Mouse (Mus musculus): ENCODE results near the gene Ccnd3.

Ccnd3 gene

GRCm38 (mm10) chr17:47504941-47505346, at the start of gene Ccnd3:
Gene Ccnd3 (plus strand): TSS chr17:47505051.
- DNase-seq (ENCODE audit: inconsistent age in 2 of 2, low spot score in 1 of 2) = peak; percentile 83 to 92

- no peak for DNase-seq (ENCODE audit: inconsistent age in 2 of 2, low spot score in 1 of 2)
These were observed 46.5 kb upstream of the Ccnd3 start for GRCm38 (mm10) chr17:47458310-47458709.

- no peak for DNase-seq (ENCODE audit: inconsistent age in 2 of 2, low spot score in 1 of 2)
These were observed 45.9 kb upstream of the Ccnd3 start for GRCm38 (mm10) chr17:47458936-47459335.

GRCm38 (mm10) chr17:47459341-47459919, 45.4 kb upstream of the Ccnd3 start:
- no peak for DNase-seq (ENCODE audit: inconsistent age in 2 of 2, low spot score in 1 of 2)

- no peak for DNase-seq (ENCODE audit: inconsistent age in 2 of 2, low spot score in 1 of 2)
These were observed 43.2 kb upstream of the Ccnd3 start for GRCm38 (mm10) chr17:47461688-47462087.

DNA sequence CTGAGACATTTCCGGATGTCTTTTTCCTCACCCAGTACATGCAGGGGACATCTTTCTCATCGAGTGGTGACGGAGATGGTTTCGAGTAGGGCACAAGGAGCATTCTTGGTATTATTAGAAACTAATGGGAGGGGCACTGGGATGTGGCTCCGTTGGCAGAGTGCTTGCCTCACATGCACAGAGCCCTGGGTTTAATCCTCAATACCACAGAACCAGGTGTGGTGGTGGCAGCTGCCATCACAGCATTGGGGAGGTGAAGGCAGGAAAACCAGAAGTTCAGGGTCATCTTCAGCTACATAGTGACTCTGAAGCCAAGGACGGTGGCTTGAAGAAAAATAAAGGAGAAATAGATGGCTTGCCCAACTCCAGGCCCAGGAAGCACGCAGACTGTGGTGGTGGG, 42.6 kb upstream of the Ccnd3 start:
- no peak for DNase-seq (ENCODE audit: inconsistent age in 2 of 2, low spot score in 1 of 2)

DNA sequence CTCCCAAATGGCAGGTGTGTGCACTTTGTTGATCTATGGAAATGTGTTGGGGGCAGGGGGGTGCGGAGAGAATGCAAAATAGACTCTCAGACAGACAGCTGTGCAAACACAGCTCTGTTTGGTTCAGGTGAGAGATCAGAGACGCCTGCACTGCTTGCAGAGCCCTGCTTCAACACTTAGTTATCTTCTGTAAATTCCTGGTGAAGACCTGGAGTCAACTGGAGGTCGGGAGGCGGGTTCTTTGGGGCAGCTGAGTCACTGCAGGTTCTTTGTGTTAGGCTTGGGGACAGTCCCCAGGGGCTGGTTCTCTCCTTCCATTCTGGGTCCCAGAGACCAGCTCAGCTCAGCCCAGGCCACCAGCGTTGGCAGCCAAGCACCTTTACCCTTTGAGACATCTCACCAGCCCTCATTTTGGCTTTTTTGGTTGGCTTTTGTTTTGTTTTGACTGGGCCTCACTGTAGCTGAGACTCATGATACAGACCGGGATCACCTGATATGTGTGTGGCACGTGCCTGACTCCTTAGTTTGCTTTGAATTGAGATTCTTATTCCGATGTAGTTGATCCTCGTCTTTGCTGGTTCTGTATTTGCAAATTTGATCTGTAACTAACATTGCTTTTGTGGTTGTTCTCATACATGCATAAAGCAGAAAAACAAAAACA, 42.0 kb upstream of the Ccnd3 start:
- DNase-seq (ENCODE audit: inconsistent age in 2 of 2, low spot score in 1 of 2) = no peak

DNA sequence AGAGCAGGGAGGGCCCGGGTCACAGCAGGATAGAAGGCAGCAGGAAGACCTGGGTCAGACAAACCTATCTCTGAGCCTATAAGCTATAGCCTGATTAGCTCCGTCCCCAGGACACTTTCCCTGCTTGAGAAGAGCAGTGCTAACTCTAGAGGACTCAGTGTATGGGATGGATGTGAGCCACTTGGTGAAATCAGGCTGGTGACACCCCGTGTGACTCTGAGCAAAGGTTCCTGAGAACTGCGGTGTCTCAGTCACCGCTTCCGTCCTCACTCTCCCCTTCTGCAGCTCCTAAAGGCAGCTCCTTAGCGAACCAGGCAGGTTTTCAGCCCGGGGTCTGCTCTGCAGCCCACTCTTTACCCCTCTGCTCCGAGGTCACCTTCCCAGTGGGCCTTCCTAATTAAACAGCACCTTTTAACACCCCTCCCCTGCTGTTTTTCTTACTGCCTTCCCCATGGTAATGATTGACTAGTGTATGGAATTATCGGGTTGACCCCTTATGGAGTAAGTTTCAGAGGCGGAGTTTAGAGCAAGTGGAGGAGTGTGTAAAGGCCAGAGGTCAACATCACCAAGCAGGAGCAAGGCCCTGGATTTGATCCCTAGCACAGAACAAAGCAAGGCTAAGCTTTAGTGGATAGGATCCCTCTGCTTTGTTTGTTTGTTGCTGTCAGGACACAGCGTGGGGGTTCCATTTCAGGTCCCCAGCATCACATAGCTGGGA, 40.4 kb upstream of the Ccnd3 start:
- no peak for DNase-seq (ENCODE audit: inconsistent age in 2 of 2, low spot score in 1 of 2)

- DNase-seq (ENCODE audit: inconsistent age in 2 of 2, low spot score in 1 of 2) = no peak
These were observed 39.8 kb upstream of the Ccnd3 start for GRCm38 (mm10) chr17:47465016-47465415.

DNA sequence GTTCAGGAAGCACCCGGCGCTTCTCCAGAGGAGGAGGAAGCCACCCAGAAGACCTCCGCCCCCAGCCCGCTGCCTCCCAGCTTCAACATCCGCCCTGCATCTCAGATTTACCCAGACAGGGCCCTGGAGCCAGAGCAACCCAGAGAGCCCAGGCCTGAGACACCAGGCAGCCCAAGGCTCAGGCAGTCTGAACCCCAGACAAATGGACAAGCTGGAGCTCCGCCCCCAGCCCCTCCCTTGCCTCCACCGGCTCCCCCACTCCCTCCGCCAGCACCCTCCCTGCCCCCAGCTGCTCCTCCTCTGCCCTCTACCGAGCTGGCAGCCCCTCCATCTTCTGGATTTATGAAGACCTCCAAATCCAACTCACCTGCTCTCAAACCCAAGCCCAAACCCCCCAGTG, 38.6 kb upstream of the Ccnd3 start:
- no peak for DNase-seq (ENCODE audit: inconsistent age in 2 of 2, low spot score in 1 of 2)

GRCm38 (mm10) chr17:47467659-47468058, 37.2 kb upstream of the Ccnd3 start:
- no peak for DNase-seq (ENCODE audit: inconsistent age in 2 of 2, low spot score in 1 of 2)

GRCm38 (mm10) chr17:47468063-47468462, 36.8 kb upstream of the Ccnd3 start:
- no peak for DNase-seq (ENCODE audit: inconsistent age in 2 of 2, low spot score in 1 of 2)

- no peak for DNase-seq (ENCODE audit: inconsistent age in 2 of 2, low spot score in 1 of 2)
These were observed 36.4 kb upstream of the Ccnd3 start for GRCm38 (mm10) chr17:47468466-47468865.

GRCm38 (mm10) chr17:47469642-47470041, 35.2 kb upstream of the Ccnd3 start:
- DNase-seq (ENCODE audit: inconsistent age in 2 of 2, low spot score in 1 of 2) = no peak

DNA sequence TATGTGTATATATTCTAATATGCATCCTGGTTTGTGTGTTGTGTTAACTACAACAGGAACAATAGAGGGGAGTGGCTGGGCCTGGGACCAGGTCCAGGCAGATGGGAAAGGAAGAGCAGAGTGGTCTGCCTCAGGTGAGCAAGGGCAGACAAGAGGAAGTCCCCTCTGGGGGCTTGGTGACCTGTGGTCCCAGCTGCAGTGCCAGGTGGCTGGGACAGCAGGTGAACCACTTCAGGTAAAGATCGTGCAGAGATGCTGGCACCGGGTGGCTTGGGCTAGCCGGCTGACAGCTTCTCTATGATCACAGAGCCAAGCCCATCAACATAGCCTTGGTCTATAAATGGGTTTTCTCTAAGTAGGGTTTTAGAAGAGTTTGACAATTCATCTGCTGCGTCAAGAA, 34.7 kb upstream of the Ccnd3 start:
- no peak for DNase-seq (ENCODE audit: inconsistent age in 2 of 2, low spot score in 1 of 2)

DNA sequence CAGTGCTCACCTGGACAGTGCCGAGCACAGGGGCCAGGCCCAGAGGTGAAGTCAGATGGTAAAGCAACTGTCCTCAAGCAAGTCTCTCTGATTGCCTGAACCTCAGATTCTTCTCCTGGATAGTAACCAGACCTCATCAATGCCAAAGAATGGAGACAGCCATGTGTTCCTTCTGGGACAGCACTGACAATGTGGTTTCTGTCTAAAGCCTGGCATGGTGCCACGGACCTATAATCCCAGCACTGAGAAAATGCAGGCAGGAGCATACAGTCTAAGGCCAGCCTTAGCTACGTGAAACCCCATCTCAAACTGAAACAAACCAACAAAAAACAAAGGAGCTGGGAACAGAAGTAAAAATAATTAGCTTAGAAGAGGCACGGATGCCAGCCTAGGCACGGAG, 34.2 kb upstream of the Ccnd3 start:
- no peak for DNase-seq (ENCODE audit: inconsistent age in 2 of 2, low spot score in 1 of 2)

DNA sequence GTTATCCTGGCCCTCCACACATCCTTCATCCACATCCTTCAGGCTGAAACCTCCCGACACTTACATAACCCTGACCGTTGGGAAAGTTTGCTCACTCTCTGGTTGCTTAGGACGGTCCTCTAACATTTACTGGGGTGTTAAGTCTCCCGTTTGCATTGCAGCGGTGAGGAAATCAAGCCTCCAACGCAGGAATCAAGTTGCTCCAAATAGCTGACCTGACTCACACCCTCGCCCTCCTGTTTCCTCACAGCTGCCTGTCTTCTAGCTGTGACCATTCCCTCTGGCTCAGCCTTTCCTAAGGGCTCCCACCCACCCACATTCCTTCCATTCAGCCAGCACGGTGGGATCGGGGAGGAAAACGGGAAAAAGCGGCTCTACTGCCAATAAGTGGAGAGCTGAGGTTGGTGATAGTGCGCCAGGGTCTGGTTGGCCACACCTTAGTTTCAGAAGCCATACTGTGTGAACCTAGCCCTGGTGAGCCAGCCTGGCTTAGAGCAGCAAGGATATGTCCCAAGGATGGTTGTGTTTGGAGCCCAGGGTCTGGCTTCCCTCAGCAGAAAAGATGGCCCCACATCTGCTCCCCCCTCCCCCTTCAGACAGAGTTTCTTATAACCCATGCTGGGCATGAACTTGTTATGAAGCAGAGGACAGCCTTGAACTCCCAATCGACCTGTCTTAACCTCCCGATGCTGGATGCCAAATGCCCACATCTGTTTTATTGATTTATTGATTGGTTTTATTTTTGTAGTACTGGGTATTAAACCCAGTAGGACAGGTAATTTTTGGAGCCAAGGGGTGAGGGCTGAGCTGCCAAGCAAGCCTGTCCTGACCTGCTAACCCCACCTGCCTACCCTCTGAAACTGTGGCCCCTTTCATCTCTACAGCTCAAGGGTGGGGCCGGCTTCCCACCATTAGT, 32.2 kb upstream of the Ccnd3 start:
- no peak for DNase-seq (ENCODE audit: inconsistent age in 2 of 2, low spot score in 1 of 2)

DNA sequence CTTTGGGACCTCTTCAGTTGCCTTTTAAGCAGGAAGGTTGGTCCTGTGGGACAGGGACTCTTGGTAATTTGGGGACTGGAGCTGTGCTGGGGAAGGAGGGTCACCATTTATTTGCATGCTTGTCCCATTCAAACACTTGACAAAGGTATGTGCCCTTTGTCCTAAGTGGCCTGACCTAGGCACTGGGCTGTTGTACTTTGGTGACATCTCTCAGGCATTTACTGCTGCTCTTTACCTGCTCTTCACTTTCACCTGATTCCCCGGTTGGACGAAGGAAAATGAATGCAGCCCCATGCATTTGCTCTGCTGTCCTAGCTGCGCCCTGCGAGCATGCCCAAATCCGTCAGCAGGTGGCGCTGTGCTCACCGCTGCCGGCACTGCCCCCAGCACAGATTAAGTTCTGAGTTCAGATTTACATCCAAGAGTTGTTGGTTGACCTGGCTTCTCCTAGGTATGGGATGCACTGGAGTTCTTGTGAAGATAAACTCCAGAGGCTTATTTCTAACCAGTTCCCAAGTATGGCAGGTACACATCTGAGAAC, 31.3 kb upstream of the Ccnd3 start:
- DNase-seq (ENCODE audit: inconsistent age in 2 of 2, low spot score in 1 of 2) = peak; percentile 48 to 75

- DNase-seq (ENCODE audit: inconsistent age in 2 of 2, low spot score in 1 of 2) = no peak
These were observed 30.6 kb upstream of the Ccnd3 start for GRCm38 (mm10) chr17:47474250-47474649.

DNA sequence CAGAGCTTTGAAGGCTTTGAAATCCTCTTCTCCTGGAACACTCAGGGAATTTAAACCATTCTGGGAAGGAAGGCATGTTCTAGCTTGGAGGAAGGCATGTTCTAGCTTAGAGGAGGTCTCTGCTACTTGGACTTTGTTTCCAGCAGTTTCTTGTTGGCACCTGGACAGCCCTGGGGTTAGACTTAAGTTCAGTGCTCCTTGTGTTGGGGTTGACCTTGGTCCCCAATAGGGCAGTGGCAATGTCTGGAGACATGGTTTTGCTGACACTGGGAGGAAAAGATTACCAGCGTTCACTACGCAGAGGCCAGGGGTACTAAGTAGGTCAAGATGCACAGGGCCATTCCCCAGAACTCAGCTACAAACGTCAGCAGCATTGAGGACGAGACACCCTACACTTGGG, 29.7 kb upstream of the Ccnd3 start:
- DNase-seq (ENCODE audit: inconsistent age in 2 of 2, low spot score in 1 of 2) = no peak

GRCm38 (mm10) chr17:47475714-47476113, 29.1 kb upstream of the Ccnd3 start:
- DNase-seq (ENCODE audit: inconsistent age in 2 of 2, low spot score in 1 of 2) = no peak
